Mouse (Mus musculus) CD8-positive naive resting alpha-beta T cell, adult 2 months (primary cell): ENCODE measurements around the gene Larp4.

Source experiments
- DNase-seq, 2 experiments: peaks; one replicate each; pipeline ENCODE4 v3.0.0; 2022; ENCODE audit warnings: low read depth in 2 of 2, low spot score in 2 of 2

Larp4 gene

DNA sequence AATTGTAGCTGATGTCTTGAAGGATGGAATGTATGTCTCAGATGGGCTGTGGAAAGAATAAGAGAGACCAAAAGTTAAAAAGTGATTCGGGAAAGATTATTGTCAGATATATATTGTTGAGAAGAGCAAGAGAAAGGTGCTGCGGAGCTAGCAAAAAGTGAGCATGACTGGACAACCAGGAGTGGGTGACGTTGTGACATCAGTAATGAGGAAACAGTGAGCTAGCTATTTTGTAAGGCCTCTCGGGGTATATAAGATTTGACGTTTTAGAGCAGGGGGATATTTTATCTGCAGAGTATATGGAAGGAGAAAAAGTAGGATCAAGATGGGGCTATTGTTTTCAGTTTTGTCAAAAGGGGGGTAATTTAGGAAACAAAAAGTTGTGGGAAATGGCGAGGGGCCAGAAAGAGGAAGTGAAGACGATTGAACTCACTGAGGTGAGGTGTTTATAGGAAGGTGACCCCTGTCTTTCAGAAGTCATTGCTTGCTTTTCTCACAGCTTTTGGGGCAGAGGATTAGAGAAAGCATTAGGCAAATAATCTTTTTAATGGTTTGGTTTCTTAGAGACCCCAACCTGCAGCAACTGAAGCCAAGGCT lies 34.9 kb downstream of the Larp4 start:
- DNase-seq, result no peak

DNA sequence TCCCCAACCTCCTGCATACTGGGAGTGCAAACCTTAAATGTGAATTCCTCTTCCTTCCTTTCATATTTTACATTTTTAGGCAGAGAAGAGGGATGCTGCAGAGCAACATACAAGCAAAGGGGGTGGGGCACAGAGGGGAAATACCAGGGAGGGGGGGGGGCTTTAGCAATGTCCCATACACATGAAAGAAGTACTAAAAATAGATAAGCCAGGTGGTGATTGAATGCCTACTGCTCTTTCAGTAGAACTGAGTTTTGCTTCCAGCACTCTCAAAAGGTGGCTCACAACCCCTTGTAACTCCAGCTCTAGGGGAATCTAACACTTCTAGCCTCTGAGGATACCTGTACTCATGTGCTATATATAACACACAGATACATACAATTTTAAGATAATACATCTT lies 36.3 kb downstream of the Larp4 start:
- DNase-seq, result no peak

- DNase-seq, result no peak
These were observed 48.5 kb downstream of the Larp4 start for GRCm38 (mm10) chr15:100018280-100018899.

DNA sequence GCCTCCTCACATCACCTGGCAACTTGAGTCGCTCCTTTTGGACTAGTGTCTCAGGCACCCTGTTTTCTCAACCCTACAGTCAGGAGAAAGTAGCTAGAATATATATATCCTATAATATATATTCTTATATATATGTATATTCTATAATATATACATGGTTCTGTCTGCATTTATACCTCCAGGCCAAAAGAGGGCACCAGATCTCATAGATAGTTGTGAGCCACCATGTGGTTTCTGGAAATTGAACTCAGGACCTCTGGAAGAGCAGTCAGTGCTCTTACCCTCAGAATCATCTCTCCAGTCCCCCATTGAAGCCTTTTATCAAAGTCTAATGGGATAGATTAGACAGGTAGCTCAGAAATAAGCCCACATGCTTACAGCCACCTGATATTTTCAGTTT lies 51.3 kb downstream of the Larp4 start:
- DNase-seq, result no peak

DNA sequence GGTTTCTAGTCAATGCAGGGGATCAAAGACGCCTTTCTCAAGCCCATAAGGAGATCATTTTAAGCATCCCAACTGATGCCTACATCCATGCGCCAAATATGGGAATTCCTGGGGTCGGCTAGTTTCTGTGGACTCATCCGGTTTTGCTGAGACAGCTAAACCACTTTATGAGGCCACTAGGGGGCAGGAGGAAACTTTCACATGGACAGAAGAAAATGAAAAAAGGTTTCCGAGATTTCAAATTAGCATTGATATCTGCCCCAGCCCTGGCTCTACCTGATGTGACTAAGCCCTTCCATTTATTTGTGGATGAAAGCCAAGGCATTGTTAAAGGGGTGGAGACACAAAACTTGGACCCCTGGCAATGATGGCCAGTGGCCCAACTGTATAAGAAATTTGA lies 53.1 kb downstream of the Larp4 start:
- DNase-seq, result peak; percentile 29 to 44

DNA sequence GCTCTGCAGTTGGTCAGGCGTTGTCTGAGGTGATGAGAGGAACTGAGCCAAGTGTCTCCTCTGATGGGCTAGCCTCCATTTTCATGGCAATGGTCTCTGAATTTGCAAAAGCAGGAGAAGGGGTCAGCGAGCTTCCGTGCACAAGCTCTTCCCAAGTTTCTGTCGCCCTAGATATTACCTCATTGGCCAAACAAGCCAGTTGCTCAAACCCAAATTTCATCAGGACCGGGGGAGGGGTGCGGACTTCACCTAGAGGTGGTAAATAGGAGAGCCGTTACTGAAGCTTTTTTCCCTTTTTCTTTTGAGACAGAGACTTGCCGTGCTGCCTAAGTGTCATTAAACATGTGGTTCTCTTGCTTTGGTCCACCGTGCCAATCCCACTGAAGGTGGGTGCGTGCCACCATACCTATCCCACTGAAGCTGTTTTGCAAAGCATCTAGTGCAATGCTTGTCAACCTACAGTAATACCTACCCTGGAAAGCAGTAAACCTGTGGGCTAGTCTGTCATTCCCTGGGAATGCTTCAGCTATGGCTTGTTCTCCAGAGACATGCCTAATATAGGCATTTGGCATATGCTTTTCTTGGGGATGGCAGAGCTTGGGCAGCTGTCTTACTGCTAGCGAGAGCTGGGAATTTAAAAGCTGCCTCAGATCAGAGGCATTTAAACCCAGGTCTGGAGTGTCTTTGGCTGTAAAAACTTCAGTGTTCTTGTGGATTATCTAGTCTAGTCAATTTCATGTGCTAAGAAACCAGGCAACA lies 55.4 kb downstream of the Larp4 start:
- DNase-seq, result no peak

- DNase-seq, result no peak
These were observed 58.3 kb downstream of the Larp4 start for GRCm38 (mm10) chr15:100028133-100028532.

- no peak for DNase-seq
These were observed 59.6 kb downstream of the Larp4 start for GRCm38 (mm10) chr15:100029497-100029896.

- no peak for DNase-seq
These were observed 60.0 kb downstream of the Larp4 start for GRCm38 (mm10) chr15:100029900-100030299.

- DNase-seq, result no peak
These were observed 62.7 kb downstream of the Larp4 start for GRCm38 (mm10) chr15:100032546-100032945.

DNA sequence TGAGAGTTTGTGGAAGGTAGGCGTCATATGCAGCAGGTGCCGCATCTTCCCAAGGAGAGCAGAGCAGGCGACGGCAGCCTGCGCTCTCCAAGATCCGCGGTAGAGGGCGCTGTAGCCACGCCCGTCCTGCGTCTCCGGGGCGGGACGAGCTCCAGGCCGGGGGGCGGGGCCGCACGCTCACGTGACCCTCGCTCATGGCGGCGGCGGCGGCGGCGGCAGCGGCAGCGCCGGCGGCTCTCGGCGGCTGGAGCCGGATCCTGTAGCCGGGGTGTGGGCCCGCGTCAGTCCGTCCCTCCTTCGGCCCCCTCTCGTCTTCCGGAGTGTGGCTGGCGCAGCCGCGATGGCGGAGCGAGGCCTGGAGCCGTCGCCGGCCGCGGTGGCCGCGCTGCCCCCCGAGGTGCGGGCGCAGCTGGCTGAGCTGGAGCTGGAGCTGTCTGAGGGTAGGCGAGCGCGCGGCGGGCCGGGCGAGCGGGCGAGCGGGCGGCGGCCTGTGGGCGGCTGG lies 68.7 kb downstream of the Larp4 start, which contains the start of gene Dip2b:
Dip2b (plus strand) TSS at position 195 of the 502 bp plus-strand sequence.
- peak; percentile 97 for DNase-seq

DNA sequence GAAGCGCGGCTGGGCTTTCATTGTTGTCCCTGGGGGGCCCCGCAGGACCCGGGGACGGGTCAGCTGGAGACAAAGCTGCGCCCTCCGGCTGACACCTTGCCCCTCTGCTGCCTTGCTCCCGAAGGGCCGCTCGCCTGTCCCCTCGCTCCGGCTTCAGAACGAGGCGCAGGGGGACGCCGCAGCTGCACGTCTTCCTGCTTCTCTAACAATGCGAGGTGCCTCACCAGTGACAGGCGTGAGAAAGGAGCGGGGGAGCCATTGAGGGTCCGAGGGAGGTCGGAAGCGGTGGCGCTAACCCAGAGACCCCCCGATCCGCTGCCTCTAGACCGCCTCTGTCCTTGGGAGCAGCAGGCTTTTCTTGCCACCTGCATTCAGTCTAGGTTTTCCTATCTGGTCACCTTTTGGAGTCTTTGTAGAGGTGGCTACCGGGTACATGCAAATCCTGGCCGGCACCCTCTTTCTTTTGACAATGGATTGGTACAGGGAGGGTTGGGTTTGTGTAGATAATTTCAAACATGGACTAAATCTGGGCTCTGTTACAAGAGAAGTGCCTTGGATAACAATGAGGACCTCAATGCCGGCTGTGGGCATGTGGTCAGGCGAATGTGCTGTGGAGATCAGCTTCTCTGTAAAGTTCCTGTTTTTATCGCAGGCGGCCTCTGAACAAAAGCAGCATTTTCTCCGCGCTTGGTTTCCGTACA lies 69.3 kb downstream of the Larp4 start:
- DNase-seq, result peak; percentile 54

GRCm38 (mm10) chr15:100040541-100041266 lies 70.8 kb downstream of the Larp4 start:
- DNase-seq, result no peak

DNA sequence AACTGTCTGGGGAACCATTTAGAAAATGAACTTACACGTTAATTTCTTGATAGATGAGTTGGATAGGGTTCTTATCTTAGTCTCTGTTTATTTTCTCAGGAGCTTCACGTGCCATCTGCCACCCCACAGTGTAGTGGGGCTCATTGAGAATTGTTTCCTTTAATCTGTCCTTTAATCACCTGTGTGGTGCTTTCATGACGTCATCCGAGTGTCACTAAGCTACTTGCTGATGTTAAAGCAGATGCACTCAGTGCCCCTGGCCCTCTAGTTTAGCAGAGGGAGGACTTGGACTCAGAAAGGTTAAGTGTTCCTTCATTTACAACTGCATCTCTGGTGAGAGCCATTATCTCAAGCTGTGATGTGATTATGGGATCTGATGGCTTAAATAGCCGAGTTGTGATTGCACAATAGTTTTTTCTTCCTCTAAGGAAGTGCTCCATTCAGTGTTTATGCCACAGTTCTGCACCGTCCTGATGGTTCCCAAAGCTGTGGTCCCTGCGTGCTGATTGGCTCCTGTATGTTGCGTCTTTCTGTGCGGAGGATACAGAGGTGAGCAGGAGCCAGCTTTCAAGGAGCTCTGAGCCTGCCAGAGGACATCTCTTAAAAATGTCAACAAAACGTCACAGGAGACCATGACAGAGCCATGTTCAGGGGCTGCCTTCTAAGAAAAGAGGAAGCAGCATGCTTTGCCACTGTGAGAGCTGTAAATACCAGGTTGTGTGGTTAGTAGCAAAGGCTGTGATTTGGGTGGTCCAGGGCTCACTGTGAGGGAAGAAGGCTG lies 71.6 kb downstream of the Larp4 start:
- DNase-seq, result peak; percentile 55 to 70

- DNase-seq, result no peak
These were observed 72.2 kb downstream of the Larp4 start for GRCm38 (mm10) chr15:100042048-100042400.

- no peak for DNase-seq
These were observed 75.7 kb downstream of the Larp4 start for GRCm38 (mm10) chr15:100045576-100045975.

DNA sequence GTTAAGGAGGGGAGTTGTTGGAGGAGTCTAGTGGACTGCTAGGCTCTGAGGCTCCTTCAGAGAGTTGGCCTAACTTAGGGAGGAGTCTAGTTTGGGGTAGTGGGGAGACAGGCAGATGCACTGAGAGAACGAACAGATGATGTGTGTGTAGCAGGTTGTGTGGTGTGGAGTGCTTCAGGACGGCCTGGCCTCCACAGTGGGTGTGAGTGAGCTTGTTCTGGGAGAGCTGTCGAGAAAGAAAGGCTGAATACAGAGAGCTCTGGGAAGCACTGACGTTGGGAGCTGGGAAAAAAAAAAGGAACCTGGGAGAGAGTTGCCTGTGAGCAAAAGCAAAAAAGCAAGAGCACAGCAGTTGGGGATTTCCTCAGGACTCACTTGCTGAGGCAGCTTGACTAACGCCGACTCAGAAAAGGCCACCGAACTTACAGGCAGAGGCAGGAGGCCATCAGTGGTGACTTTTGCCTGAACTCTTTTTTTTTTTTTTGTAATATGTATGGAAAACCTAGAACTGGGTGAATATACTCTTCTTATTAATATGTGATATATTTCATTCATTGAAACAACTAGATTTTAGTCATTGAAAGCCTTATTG lies 79.7 kb downstream of the Larp4 start:
- no peak for DNase-seq

GRCm38 (mm10) chr15:100050940-100051339 lies 81.1 kb downstream of the Larp4 start:
- DNase-seq, result no peak

GRCm38 (mm10) chr15:100052726-100053125 lies 82.9 kb downstream of the Larp4 start:
- DNase-seq, result no peak

DNA sequence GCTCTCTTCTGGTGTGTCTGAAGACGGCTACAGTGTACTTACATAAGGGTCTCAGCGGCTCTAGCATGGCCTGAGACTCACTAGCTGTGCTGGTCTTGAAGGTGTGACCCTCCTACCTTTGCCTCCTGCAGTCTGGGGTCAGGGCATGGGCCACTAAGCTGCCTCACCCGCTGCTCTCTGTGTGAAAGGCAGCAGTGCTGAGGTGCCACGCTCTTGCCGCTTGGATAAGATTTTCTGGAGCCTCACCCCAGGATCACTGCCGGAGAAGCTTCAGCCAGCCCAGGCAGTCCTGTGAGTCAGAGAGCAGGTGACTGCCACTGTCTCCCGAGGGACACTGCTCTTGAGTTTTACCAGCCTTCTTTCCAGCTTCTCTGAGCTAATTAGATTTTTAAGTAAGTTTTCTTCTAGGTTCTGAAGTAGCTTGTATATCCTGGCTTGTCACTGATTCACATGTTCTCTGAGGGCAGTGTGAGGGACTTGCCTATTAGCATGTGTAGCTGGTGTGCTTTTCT lies 86.6 kb downstream of the Larp4 start:
- DNase-seq, result no peak
